In the genomic region with DNA sequence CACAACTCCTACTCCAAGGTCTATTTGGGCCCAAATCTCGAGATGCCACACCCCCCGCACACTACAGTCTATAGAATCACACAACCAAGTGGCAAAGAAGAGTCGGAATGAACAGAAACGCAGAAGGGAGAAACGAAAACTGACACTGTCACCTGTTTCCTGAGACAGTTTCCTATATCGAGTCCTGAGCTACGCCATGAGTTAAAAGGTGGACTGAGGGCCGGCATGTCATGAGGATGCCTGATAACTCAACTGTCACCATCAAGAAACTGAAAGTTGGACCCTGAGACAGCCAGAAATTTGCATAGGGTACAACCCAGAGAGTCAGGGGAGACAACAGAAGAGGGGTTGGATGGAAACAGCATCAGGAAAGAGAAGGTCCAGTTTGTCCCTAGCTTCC, we compare ENCODE assay signal across 31 mouse cellular contexts.
"Had no signal": no experiment of that assay in that cellular context is flagged by ENCODE, and none has a peak within 500 bp of the region (broad histone marks: within the 10 kb centered on the region; RNA-seq: fewer than 3 reads in every experiment).

No protein-coding gene starts in this region.

- H3K27me3 ChIP-seq: heart, embryonic 12.5 days; heart, embryonic 13.5 days; heart, embryonic 15.5 days; hindbrain, embryonic 12.5 days; hindbrain, embryonic 13.5 days; hindbrain, embryonic 15.5 days; intestine, embryonic 15.5 days; kidney, embryonic 15.5 days had no signal

- H3K9ac ChIP-seq: heart, embryonic 12.5 days; heart, embryonic 13.5 days; heart, embryonic 15.5 days; hindbrain, embryonic 12.5 days; hindbrain, embryonic 13.5 days; hindbrain, embryonic 14.5 days; hindbrain, embryonic 15.5 days; intestine, embryonic 15.5 days; kidney, embryonic 15.5 days had no signal

- H3K36me3 ChIP-seq: heart, embryonic 12.5 days; heart, embryonic 13.5 days; heart, embryonic 15.5 days; hindbrain, embryonic 10.5 days; hindbrain, embryonic 12.5 days; hindbrain, embryonic 13.5 days; hindbrain, embryonic 15.5 days; intestine, embryonic 15.5 days; kidney, embryonic 15.5 days had no signal

- H3K9me3 ChIP-seq: heart, embryonic 12.5 days; heart, embryonic 13.5 days; heart, embryonic 15.5 days; hindbrain, embryonic 10.5 days; hindbrain, embryonic 12.5 days; hindbrain, embryonic 13.5 days; hindbrain, embryonic 15.5 days; intestine, embryonic 15.5 days; kidney, embryonic 15.5 days had no signal

- H3K4me3 ChIP-seq: heart, embryonic 12.5 days; heart, embryonic 13.5 days; heart, embryonic 15.5 days; hindbrain, embryonic 10.5 days; hindbrain, embryonic 12.5 days; hindbrain, embryonic 13.5 days; hindbrain, embryonic 15.5 days; intestine, embryonic 15.5 days; kidney, embryonic 15.5 days; layer of hippocampus, adult 2 months; left cerebral cortex, adult 2 months had no signal

- H3K4me1 ChIP-seq: heart, embryonic 12.5 days; heart, embryonic 13.5 days; heart, embryonic 15.5 days; hindbrain, embryonic 15.5 days; kidney, embryonic 15.5 days had no signal

- DNase-seq: heart, postnatal 10 days; heart, postnatal 14 days; heart, postnatal 36 days; heart, postnatal 4 days; kidney, adult 11 months; kidney, adult 18-20 months; kidney, adult 2 months; kidney, adult 8-10 months; kidney, adult 9 months; kidney, postnatal 10 days; kidney, postnatal 14 days; kidney, postnatal 25 days; kidney, postnatal 36 days; kidney, postnatal 4 days; layer of hippocampus, adult 9-11 months; layer of hippocampus, postnatal 36 days had no signal

- H3K4me2 ChIP-seq: heart, embryonic 11.5 days; heart, embryonic 12.5 days; heart, embryonic 13.5 days; heart, embryonic 15.5 days; hindbrain, embryonic 12.5 days; hindbrain, embryonic 13.5 days; hindbrain, embryonic 14.5 days; hindbrain, embryonic 15.5 days; intestine, embryonic 15.5 days; kidney, embryonic 15.5 days had no signal

- H3K27ac ChIP-seq: heart, embryonic 13.5 days; heart, embryonic 15.5 days; hindbrain, embryonic 10.5 days; hindbrain, embryonic 12.5 days; hindbrain, embryonic 13.5 days; hindbrain, embryonic 14.5 days; hindbrain, embryonic 15.5 days; hindbrain, postnatal 0 days; intestine, embryonic 15.5 days; kidney, embryonic 15.5 days; kidney, postnatal 0 days; layer of hippocampus, adult 2 months; left cerebral cortex, adult 2 months had no signal
